Mouse (Mus musculus) spleen, postnatal 10 days (tissue): ENCODE data around the gene Lyz2.
A peak's percentile ranks its signal among the peaks of the same experiment; 100 is the strongest.
"Not testable (repeated sequence)": the region's sequence is repeated elsewhere in the genome, so short reads cannot be mapped to it uniquely, and the experiment has no call there.

Experiments used
- DNase-seq, 2 experiments: peaks; one replicate each; pipeline ENCODE4 v3.0.0; 2021 to 2022; ENCODE audit warnings: low spot score in 2 of 2

Gene Lyz2

DNA sequence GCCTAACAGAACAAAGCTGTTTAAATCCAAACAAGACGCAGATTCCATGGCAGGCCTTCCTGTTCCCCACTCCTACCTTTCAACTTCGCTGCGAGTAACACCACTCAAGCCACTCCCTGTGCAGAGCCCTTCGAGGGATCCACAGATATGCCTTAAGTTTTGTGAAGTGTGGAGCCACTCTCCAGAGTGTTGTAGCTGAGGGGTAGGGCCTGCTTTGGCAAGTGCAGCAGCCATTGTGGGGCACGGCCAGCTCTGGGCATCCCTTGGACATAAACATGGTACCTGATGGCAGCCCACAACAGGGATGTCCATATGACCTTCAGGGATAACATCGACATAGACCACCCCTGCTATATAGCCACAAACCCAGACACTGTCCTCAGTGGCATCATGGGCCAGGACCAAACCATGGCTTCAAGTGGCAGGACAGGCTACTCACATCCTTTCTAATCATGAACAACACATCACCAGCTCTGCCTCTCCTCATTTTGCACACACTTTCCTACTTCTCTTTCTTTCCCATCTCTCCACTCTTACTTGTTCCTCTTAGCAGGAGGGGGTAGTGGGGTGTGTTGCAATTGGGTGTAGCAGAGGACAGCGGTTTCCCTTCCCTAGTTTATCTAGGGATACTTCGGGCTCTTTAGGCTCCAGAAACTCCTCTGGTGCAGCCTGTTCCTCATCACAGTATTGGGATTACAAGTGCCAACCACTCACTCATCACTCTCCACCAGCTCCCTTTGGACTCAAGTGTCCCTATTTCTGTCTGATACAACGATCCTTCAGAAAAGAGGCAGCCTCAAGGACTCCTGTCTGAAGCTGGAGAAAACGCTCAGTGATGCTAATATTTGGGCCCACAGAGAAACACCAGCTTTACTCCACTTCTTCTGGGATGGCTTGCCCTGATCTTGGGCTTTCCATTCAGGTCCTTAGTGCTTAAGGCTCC lies 2.7 kb upstream of the Lyz2 start:
- no peak for DNase-seq

DNA sequence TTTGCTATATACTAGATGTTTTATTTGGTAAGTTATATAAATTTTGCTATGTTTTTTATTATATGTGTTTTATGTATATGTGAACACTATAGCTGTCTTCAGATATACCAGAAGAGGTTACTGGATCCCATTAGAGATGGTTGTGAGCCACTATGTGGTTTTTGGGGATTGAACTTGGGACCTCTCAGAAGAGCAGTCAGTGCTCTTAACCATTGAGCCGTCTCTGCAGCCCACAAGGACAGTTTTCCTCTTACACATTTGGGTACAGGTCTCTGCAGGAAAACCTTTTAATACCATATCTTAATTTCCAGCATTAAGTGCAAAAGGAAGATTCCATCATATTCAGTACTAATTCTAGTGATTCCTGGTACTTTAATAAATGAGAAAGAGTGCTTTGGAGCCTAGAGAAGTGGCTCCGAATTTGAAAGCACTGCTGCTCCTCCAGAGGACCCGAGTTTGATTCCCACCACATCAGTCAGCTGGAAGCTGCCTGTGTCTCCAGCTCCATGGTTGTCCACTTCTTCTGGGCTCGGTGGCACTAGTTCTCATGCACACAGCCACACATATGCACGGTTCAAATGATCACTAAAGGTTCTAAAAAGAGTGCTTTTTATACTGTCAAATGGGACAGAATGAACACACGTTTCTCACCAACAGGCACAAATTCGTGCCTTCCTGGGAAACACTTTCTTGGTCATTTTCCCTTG lies 1.9 kb upstream of the Lyz2 start:
- no peak for DNase-seq

DNA sequence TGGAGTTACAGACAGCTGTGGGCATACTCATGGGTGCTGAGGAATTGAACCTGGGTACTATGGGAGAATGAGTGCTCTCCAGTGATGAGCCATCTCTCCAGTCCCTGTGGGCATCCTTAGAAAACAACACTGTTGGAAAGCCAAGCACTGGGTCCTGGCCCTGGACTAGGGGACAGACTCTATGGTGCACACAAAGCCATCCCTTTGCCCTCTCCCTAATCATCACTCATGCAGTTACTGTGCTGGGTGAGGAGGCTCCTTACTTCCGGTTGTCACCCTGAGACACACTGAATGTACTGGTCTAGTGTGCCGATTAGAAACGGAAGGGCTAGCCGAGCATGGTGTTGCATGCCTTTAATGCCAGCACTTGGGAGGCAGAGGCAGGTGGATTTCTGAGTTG lies 1.1 kb upstream of the Lyz2 start:
- DNase-seq: not testable (repeated sequence)

DNA sequence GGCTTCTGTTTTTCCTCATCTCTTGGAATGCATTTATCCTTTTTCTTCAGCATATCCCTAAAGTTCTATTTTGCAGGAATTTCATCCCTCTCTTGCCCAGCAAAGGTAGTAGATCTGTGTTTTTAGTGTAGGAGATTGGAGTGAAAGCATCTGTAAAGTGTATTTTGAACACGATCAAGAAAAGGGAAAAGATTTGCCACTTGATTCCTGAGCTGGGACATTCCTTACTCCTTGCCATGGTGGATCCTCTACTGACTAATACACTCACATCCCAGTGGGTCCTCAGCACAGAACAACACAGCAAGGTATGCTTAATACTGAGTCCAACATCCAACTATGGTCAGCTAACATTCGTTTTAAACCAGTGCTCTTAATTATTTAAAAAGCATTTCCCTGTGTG lies 430 bp upstream of the Lyz2 start:
- no peak for DNase-seq

DNA sequence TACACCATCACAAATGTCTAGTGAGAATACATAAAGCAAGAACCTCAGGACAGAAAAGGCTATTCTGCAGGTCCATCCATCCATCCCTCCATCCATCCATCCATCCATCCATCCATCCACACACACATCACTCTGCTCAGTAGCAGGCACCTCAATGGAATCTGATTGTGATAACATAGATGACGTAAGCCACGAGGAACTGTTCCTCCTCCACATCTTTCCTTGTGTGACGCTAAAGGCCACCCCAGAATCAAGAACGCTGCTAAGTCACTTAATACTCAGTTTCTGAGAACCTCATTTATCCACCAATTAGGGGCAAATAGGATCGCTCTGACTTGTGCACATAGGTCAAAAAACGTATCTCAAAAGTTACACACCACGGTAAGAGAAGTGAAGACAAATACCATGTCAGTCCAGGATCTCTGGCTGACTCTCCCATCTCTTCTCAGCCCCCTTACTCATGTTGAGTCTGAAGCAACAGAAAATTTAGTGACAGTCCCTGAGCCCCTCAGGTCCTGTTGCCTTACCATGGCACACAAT lies 670 bp downstream of the Lyz2 start:
- no peak for DNase-seq

DNA sequence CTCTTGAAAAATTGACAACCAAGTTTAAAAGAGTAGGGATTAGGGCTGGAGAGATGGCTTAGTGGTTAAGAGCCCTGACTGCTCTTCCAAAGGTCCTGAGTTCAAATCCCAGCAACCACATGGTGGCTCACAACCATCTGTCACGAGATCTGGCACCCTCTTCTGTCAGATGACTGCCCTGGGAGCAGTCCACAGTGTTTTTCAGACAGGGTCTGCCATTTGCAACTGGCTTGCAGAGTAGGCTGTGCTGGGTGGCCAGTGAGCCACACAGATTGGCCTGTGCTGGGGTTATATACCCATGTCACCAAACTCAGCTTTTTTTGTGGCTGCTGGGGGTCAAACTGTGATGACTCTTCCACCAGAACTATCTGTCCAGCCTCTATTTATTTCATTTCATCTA lies 2.1 kb downstream of the Lyz2 start:
- peak in 1 of 2 experiments; percentile 25 for DNase-seq

DNA sequence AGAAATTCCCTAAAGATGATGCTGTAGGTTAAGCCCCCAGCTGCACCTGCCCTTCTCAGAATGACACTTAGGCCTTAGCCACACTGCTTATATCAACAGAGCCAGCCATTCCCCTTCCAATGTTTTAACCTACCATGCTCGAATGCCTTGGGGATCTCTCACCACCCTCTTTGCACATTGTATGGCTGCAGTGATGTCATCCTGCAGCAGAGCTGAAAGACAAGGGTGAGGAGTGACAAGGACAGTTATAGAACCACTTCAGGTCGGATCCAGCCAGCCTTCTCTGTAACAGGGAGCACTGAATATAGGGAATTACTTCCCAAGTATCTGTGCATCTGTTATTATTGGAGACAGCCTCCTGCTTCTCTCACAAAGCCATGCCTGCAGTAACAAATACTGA lies 3.6 kb downstream of the Lyz2 start:
- not testable (repeated sequence) for DNase-seq

DNA sequence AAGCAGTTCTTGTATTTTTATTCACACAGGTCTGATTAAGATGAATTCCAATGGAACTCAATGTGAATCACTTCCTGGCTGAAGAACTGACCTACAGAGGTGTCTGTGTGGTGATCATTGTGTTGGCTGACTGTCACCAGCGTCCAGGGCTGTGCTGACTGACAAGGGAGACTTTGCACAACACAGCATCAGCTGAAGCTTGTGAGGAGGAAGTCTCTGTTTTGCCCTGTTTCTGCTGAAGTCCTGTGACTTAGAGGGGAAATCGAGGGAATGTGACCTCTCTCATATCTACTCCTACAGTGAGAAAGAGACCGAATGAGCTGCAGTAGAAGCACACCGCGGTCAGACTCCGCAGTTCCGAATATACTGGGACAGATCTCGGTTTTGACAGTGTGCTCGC lies 4.3 kb downstream of the Lyz2 start:
- DNase-seq: not testable (repeated sequence)

DNA sequence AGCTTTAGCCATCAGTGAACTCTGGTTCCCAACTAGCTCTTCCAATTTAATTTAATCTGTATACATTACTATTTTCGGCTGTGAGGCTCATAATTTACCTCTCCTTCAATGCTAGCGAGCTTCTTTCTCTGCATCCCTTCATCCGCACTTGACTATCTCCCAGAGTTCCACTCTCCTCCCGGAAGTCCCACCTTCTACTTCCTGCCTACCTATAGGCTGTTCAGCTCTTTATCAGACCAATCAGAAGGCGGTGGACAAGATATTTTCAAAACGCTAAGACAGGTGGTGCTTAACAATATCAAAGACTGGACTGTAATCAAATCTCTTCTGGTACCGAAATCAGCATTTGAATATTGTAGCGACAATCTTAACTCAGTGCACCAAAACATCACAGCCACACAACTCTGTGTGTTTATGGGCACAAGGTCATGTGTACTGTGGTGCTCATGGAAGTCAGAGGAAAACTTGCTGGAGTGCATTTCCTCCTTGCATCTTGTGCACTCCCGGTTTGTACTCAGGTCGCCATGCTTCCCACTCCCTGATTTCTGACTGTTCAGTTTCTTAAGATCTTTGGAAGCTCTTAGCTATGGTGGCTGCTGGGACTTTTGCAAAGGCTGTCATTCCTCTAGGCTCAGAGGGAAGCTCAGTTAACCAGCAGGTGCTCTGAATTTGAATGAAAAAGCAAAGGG lies 6.3 kb downstream of the Lyz2 start:
- no peak for DNase-seq

DNA sequence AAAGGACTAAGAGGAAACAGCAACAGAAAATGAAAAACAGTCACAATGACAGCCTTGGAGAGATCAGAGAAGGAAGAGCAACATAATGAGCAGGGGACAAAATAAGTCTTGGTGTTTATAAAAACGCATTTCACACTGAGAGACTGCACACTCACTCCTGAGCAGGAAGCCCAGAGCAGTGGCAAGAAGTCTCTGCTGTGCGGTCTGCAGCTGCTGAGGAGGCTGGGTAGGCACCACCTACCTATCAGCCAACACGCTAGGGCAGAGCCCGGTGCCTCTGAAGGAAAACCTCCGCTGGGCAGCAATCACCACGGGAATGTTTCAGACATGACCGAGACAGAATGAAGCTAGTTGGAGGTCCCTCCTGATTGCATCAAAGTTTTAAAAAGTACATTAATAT lies 7.5 kb downstream of the Lyz2 start:
- not testable (repeated sequence) for DNase-seq

DNA sequence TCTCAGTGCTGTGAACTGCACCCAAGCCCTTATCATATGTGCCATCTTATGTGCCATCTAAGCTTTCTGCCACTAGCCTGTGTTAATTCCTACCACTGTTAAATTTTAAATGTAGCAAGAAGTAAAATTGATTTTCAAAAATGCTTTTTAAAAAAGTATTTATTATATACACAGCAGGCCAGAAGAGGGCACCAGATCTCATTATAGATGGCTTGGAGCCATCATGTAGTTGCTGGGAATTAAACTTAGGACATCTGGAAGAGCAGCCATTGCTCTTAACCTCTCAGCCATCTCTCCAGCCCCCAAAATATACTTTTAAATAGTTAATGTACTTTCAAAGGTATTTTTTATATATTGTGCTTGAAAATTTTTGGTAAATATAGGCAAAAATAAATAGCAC lies 10.1 kb downstream of the Lyz2 start:
- DNase-seq: no peak

DNA sequence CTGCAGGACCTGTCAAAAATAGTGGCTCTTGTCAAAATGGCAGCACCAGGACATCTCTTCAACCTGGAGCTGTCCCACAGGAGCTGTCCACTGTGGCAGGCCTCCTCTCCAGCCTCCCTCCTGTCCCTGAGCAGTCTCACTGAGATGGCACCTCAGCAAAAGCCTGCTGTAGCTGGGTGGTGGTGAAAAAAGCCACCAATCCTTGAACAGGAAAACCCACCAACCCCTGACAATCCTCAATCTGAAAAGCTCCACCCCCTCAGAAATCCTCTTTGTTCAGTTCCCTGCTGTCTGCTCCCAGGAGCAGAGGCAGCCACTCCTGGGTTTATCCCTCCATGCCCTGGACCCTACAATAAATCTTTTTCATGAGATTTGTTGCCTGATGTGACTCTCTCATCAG lies 22.3 kb downstream of the Lyz2 start:
- no peak for DNase-seq

DNA sequence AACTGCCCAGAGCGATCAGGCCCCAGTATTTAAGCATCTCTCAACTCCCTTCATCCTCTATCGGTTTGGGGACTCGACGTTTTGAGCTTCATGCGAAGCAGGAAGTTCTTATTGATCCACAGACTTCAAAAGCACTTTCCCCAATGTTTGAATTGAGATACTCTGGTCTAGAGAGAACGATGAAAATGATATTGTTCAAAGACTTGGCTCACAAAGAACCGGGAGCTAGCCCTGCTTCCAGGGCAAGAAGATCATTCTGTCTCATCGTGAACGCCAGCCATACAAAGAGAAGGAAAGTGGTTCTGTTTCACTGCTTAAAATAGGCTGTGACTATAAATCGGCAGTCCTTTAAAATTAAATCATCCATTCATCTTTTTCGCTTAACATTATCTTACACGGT lies 43.5 kb downstream of the Lyz2 start, which contains the start of gene 9530003J23Rik:
TSS of gene 9530003J23Rik (minus strand) at position 101 of the 400 bp plus-strand sequence.
- DNase-seq: no peak

DNA sequence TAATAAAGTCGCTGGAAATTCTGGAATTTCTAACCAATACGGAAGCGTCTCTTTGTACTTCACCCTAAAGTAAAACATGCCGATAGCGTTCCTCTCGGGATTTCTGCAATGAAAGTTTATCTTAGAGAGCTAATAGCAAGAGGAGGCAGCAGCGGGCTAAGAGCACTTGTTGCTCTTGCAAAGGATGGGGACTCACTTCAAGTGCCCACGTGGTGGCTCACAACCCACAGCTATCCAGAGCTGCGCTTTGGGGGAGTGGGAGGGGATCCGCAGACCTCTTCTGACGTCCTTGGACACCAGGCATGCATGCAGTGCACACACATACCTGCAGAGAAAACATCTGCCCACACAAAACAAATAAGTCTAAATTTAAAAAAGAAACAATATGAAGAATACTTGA lies 46.3 kb downstream of the Lyz2 start:
- no peak for DNase-seq

DNA sequence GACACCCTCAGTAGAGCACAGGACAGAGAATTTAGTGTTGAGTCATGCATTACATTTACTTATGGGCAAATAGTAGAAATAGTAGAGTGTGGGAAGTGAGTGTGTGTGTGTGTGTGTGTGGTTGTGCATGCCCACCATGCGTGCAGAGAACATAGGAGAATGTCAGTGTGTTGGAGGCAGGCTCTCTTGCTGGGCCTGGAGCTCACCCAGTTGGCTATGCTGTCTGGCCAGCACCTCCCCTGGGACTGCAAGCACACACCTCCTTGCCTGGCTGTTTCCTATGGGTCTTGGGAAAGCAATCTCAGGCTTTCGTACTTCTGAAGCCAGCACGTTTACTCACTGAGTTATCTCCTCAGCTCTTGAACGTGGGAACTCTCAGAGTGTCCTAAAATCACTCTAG lies 47.3 kb downstream of the Lyz2 start:
- DNase-seq: no peak

DNA sequence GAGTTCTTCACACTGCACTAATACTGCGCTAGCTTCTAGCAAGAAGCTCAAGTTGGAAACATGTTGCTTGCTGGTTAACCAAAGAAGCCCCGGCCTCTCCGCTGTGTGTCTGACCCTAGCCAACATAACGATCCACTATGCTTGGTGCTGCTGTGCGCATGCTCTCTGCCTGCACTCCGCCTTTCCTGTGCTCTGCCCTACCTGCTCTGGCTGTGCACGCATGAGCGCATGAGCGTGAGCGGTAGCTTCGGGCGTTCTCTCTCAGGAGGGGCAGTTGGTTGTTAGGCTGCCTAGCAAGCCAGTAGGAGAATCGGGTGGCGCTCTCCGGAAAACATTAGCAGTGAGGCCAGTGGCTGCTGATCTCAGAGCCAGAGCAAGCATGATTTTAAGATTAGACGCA lies 52.3 kb downstream of the Lyz2 start:
- DNase-seq: no peak
